Mouse (Mus musculus) heart, adult 9 months (tissue): Measurements from ENCODE around the gene Dock11.

ENCODE experiments used
- DNase-seq, 2 experiments: peaks; one replicate each; pipeline ENCODE4 v3.0.0; 2022; ENCODE audit warnings: low spot score in 2 of 2

The Dock11 gene

DNA sequence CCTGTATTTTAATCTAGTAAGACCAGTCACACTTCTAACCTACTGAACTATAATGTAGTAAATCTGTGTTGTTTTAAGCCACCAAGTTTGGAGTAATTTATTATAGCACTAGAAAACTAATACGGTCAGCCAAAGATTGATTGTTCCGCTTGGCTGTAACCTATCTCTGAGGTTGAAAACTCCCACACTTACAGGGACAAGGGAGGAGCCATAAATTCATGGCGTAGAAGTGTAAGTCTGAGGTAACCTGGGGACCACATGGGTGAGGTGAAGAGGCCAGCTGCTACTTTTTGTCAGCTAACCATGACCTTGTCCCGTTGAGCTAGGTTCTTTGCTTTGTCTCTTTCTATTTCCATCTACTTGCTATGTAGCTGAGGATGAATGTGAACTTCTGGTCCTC lies 61.5 kb downstream of the Dock11 start:
- DNase-seq = no peak

DNA sequence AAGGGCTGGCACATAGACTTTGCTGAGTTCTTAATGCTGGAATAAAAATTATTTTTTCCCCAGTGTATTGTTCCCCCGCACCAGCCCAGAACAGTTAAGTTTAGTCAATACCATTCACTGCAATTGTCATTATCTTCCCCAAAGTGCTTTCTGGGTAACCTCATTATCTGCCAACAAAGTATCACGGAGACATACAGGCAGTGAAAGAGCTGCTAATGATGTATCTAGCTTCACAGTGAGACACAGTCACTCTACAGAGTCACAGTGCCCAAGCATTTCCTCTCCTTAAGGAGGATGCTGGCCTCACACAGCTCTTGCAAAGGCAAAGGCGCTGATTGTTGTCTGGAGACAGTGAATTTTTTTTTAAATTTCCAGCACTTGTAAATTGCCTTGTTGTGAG lies 63.3 kb downstream of the Dock11 start:
- no peak for DNase-seq

DNA sequence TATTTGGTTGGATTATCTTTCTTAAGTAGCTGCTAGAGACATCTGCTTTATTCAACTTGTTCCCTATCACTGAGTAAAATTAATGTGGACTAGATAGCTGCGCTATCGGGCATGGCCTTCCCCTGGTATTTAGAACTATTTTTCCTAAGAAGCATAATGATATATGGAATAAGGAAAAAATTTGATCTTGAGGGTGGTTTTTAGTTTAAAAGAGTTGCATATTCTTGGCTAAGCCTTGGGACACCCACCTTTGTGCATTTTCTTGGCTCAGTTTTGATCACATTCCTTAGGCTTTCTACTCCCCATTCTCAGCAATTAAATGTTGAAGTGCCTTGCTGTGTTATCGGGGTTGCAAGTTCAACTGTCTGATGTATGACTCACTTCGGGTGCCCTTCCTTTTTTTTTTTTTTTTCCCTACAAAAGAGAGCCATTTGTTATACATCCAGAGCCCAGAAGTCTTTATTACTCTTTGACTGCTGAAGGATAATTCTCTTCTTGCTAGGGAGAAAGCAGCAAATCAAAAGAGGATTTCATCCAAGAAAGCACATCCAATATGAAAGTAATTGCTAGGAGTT lies 64.0 kb downstream of the Dock11 start:
- DNase-seq = no peak

DNA sequence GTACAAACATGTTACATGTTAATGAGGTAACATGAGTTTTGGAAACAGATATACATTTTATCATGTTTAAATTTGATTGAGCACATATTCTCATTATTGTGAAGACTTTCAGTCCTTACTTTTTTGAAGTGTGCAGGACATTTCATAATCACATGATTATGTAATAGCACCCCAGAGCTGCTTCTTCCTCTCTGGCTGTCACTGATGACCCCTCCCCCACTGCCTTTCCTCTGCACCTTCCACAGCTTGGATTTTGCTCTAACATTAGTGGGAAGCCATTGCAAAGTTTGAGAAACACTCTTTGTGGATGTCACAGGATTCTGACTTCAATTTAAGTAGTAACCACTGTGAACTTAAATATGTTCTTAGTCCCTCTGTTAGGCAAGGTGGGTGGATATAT lies 67.6 kb downstream of the Dock11 start:
- no peak for DNase-seq

DNA sequence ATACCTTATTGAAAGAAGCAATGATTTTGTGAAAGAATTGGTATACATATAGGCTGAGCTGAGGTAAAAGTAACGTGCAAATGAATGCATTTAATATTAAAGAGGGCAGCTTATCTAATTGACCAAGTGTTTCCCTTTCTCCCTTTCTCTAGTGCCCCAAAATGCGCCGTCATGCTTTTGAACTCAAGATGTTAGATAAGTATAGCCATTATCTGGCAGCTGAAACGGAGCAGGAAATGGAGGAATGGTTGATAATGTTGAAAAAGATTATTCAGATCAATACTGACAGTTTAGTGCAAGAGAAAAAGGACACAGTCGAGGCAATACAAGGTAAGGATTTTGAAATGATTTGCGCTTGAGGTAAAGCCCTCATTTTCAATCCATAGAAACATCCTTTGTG lies 74.5 kb downstream of the Dock11 start:
- DNase-seq = no peak

DNA sequence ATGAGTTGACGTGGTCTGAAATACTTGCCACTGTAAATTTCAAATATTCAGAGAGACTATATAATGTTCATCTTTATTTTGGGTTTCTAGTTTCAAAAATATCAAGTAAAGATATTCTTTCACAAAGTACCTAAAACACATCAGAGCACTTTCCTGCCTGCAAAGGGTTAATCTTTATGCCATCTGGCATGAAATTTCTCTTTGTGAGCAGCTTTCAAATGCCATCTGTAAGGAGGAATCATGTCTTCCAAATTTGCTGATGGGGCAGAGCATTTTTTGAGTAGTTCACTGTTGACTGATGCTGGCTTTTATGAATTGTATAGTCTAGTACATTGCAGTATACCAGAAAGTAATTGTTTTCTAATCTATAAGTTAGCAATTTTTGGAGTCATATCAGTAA lies 80.6 kb downstream of the Dock11 start:
- no peak for DNase-seq

DNA sequence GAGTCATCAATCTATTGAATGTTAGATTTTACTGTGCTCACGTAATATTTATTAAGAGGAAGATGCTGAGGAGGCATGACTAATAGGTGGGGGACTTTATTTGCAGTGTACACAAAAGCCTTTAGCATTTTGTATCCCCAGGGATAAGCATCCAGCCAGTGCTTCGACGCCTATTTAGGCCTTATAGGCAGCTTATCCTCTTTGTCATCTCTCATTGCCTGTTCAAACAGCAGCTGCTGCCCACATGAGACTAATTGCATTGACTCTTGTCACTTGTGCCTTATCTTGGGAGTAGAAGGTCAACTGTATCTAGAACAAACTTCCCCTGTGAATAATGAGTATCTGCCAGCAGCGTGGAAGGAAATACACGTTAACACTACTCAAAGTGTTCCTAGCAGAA lies 88.0 kb downstream of the Dock11 start:
- DNase-seq = no peak

DNA sequence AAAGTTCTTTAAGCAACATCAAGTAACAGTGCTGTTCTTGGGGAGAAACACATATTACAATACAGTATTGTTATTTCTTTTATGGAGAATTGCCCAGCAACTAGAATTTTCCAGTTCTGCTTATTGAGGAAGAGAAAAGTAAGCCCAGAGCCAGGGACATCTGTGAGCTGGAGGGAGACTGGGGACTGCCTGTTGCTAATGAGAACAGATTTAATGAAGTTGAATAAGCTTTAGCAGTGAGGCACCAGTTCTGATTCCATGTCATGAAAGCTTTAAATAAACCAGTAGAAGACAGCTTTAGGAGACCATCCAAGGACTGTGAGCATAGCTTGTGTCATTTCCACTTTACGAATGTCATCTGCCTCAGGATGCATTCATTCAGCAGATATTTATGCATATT lies 99.3 kb downstream of the Dock11 start:
- no peak for DNase-seq

DNA sequence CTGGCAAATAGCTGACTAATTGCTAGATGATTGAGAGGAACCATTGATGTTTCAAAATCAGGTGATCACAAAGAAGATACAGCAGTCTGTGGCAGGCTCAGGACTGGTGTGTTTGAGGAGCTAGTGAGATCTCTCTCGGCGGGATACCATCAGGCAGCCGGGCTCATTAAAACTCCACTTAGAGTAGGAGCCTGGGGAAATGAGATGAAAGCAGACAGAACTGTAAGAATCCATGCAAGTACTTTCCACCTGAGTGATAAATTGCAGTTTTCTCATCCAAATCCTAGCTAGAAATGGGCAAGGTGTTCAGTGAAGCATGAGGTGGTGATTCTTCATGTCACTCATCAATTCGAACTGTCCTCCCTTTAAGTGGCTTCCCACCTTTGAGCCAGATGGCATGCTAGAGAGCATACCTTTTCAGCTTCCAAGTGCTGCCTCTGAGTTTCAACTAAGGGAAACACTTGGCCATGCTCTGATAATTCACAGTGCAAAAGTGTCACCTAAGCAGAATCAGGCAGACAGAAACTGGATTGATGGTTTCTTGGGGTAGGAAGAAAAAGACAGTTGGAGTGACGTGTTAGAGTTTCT lies 102.0 kb downstream of the Dock11 start:
- DNase-seq = no peak

DNA sequence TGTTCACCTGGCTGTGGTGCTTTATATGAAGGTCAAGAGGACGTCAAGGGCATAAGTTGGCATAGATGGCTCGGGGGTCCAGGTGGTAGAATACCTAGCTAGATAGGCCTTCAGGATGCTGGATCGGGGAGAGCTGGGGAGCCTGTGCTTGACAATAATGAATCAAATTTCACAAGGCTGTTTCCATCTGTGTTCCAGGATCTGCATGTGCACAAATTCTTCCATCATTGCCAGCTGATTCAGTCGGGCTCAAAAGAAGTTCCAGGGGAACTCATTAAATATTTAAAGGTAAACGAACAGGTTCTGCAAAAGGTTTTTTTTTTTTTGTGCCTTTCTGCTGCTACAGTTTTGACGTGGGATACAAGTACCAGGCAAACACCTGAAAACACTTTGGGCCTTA lies 105.6 kb downstream of the Dock11 start:
- DNase-seq = no peak

DNA sequence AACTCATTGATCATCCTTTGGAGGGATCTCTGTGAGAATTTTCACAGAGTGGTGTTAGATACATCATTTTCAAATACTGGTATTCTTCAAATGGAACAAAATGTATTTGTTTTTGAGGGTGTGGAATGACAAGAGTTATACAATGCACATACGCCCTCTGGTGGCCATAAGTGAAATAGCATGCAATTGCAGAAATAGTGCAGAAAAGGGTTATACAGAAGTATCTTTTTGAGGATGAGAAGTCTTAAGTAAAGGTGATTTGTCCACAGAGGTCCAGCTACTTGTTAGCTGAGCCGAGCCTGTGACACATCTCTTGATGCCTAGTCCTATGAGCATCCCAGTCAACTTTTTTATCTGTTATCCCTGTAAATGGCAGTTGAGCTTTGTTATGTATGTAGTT lies 108.4 kb downstream of the Dock11 start:
- DNase-seq = peak in 1 of 2 experiments; percentile 19

DNA sequence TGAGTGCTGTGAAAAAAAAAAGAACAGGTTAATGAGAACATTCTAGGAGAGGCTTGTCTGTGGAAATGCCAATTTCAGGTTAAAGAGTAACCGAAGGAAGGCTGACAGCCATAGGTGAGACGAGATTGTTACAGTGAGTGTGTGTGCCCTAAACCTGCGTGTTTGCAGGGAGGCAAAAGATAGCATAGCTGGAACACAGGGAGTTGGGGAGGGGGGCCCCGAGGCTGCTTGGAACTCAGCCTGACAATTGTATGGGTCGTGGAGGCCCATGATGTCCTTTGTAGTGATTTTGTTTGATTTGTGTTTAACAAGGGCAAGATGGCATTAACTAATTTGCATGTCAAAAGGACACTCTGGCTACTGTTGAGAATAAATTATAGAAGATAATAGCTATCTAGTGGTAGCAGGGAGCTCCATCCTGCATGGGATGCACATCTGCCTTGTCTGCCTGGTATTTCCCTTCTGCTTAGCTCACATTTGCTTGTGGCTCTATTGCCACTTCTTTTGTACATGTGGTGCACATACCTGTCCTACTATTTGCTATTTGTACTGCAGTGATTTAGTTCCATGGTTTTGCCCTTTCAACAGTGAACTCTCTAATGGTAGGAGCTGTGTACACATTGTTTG lies 109.3 kb downstream of the Dock11 start:
- no peak for DNase-seq

DNA sequence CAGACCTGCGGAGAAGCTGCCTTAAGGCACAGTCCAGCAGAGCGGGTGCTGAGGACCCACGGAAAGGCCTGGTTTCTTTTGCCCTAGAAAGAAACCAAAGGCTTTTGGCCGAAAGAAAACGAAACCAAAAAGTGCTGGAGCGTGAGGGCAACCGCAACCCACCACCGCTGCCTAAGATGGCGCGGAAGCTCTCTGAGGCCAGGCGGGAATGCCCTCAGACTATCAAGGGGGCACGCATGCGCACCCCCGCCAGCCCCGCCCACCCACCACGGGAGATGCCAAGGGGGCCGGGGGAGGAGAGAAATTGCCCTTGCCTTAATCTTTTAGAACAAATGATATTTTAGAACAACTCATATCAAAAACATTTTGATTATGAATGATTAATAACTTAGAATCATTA lies 137.0 kb downstream of the Dock11 start:
- no peak for DNase-seq

DNA sequence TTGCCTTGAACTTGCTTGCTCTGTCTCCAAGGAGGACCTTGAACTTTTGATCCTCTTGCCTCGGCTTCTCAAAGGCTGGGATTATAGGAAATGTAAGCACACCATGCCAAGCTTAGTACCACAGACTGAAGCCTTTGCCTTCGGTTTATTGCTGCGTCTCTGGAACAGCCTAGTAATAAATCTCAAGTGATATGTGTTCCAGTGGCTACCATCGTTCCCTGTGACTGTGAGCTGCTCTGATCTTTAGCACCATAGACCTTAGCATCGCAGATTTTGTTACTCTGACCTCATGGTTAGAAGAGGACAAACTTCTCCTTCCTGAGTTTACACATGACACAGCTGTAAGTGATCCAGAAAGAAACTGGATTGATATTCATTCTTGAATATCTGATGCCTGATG lies 142.5 kb downstream of the Dock11 start:
- DNase-seq = no peak

DNA sequence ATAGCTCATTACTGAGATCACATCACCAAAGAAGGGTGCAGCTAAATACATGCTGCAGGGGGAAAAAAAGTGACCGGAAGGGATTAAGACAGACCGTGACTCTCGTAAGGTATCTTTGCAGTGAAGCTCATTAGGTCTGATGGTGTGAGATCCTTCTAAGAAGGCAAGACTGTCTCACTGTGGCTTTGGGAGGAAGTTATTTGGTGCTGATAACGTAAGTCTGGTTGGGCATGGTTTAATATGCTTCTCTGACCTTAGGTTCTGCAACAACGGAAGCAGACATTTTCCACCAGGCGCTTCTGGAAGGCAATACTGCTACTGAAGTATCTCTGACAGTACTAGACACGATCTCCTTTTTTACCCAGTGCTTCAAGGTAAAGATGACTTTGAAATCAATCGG lies 145.4 kb downstream of the Dock11 start:
- no peak for DNase-seq

DNA sequence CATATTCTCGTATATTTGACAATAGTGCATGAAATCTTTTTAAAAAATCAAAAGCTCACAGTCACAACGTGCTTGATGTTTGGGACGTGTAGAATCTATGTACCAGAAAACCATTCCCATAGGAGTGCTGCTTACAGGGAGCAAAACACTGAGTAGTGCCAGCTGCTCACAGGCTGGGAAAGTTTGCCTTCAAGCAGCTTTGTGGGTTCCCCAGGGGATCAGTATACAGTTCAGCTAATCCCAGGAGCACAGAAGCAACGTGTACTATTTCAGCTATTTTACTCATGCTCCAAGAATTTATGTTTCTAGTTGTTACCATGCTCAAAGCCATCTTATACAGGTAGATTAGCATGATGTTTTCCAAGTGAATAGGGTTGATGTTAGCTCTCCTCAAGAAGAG lies 157.1 kb downstream of the Dock11 start:
- DNase-seq = peak; percentile 4 to 7

DNA sequence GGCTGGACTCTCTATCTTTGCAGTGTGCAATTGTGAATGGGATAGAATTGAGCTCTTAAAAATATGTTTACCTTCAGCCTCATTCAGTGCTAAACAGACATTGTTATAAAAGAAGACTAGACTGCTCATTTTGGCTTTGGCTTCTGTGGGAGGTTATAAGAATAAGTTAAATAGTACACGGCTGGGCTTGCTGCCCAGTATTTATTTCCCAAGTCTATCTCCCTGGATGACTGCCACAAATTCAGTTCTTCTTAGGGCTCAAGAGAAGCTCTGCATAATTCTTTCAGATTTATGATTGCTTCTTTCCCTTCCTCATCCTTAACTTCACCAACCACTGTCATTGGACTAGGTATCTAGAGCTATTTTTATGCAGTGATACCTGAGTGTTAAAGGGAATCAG lies 158.8 kb downstream of the Dock11 start:
- DNase-seq = peak; percentile 9 to 49

DNA sequence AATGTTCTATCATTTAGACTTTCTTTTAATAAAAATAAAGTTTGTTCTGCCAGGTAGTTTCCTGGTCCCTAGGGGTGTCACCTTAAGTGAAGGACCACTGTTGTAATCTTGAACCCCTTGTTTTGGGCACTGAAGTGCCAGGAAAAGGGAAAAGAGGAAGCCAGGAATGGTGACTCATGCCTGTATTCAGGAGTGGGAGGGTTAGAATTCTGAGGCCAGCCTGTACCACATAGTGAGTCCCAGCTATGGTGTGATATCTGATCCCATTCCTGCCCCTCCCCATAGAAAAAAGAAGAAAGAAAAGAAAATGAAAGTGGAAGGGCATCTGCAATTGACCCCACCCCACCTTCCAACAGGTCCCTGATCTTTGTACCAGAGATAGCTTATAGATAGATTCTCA lies 161.7 kb downstream of the Dock11 start:
- no peak for DNase-seq

DNA sequence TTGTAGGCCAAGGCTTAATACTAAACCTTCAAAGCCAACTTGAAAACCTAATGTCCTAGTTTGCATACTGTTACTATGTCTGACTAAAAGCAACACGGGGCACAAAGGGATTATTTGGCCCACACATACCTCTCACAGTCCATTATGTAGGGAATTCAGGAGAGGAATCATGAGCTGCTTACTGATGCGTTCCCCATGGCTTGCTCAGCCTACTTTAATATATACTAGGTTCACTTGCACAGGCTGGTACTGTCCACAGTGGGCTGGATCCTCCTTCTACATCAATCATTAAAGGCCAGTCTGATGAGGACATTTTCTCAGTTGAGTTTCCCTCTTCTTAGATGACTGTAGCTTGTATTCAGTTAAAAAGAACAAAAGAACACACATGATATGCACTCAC lies 185.4 kb downstream of the Dock11 start:
- no peak for DNase-seq

DNA sequence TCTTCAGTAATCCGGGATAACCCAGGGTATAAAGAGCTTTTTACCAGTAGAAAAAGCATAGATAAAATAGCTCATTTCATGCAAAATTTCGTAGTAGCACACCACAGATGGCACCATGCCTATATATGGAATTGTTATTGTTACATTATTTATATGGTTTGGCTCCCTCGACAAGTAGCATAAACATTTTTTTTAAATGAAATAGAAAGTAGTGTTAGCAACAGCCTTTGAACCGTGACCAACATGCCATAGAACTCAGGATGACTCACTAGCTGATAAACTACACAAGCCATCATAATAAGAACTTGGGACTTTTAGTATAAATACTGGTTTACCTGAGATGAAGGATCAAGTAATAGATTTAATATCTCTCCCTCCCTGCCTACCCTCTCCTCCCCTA lies 188.5 kb downstream of the Dock11 start:
- no peak for DNase-seq

DNA sequence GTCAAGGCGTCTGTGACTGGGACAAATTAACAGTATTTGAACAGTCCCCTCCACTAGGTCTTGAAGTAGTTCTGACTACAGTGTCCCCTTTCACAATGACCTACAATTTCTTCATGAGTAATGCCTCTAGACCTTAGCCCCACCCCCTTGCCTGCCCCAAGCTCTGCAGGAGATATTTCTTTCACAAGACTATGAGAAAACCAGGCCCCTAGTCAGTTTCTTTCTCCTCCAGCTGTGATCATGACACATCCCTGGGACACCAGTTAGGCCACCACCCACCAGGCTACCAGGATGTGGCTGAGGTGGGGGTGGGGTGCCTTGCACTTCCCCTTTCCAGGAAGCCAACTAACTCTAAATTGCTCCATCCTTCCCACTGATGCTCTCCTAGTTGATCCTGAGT lies 194.3 kb downstream of the Dock11 start:
- peak; percentile 10 to 40 for DNase-seq

DNA sequence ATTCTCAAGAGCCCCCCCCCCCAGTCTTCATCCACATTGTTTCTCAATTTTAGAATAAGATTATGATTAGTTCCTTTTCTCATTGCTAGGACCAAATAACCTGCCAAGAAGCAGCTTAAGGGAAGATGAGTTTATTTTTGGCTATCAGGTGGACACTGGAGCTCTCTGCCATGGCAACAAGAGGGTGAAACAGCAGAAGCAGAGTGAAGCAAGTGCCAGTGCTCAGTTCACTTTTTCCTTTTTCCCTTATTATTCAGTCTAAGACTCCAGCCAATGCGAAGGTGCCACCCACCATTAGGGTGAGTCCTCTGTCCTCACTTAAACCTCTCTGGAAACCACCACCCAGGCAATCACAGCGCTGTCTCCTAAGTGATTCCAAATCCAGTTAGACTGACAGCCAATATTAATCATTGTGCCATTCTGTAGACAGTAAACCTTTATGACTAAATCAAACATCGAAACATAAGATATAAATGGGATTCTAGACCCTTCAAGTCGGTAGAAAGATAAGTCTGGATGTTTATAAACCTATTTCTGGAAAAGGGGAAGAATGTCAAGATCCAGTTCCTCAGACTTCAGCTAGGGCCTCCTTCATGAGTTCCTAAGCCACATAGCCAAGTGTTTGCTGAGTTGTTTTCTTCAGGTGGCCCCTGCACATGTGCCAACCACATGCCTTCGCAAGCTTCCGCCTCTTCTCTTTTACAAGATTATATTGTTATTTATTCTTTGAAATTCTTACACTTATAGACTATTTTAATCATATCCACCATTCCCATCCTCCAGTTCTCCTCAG lies 200.0 kb downstream of the Dock11 start:
- DNase-seq = no peak

DNA sequence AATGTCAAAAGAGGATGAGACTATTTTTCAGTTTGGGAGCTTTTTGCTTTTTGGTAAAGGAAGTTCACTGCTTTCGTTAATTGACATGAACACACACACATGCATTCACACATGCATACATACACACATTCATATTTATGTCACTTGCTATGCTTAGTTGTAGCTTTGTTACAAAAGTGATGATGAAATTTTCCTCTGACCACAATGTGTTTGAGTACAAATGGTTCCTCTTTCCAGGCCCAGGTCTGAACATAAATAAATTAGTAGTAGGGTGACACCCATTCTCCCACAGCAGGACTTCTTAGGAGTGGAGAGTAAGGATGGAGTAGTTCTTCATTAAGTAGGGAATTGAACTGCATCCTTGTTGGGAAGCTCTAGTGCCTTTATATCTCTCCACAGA lies 212.3 kb downstream of the Dock11 start:
- peak in 1 of 2 experiments; percentile 6 for DNase-seq
